8 mouse cellular contexts compared by ENCODE assay signal in genomic region chr5:143055501-143056125, GRCm38 (mm10). TPM values are rescaled to one million over a fixed set of nuclear protein-coding genes. Genes with fewer than 3 reads are reported as not detected.
DNase-seq lines count a peak whose midpoint lies in the region; ATAC-seq and TF ChIP-seq lines count a peak whose summit lies in the region.

No protein-coding gene starts in this region.

- H3K4me2 ChIP-seq in intestine, postnatal 0 days (replicated peaks; ENCODE audit: low read depth): no peak overlapping the region
- no peak overlapping the region for H3K4me2 ChIP-seq in hindbrain, embryonic 14.5 days (replicated peaks)
- H3K4me2 ChIP-seq in forebrain, embryonic 16.5 days (ENCODE audit: low read length): no peak overlapping the region

- peaks cover 10% of the 10 kb centered on the region; the same call in 1 of the 2 replicates for H3K36me3 ChIP-seq in intestine, postnatal 0 days (ENCODE audit: control insufficient read depth, insufficient read depth)
- peaks cover 11% of the 10 kb centered on the region for H3K36me3 ChIP-seq in hindbrain, embryonic 14.5 days (replicated peaks; ENCODE audit: control insufficient read depth, insufficient read depth)
- H3K36me3 ChIP-seq in forebrain, embryonic 16.5 days (ENCODE audit: control insufficient read depth, insufficient read depth): no peaks in the 10 kb centered on the region

- H3K4me1 ChIP-seq in intestine, postnatal 0 days (replicated peaks; ENCODE audit: control insufficient read depth, insufficient read depth, low read length): 0 out of 2 replicates have a peak, but pooled peaks cover 2% of the 10 kb centered on the region
- no peaks in the 10 kb centered on the region; the same call in 1 of the 2 replicates for H3K4me1 ChIP-seq in hindbrain, embryonic 14.5 days (replicated peaks; ENCODE audit: control insufficient read depth, insufficient read depth, low read length)
- H3K4me1 ChIP-seq in forebrain, embryonic 16.5 days (replicated peaks; ENCODE audit: control insufficient read depth, insufficient read depth, low read length): peaks cover 12% of the 10 kb centered on the region

- no peak overlapping the region for H3K4me3 ChIP-seq in intestine, postnatal 0 days (ENCODE audit: low read depth, low read length)
- H3K4me3 ChIP-seq in hindbrain, embryonic 14.5 days (replicated peaks; ENCODE audit: low read length): no peak overlapping the region
- no peak overlapping the region for H3K4me3 ChIP-seq in forebrain, embryonic 16.5 days (replicated peaks; ENCODE audit: low read length)

- H3K27ac ChIP-seq in intestine, postnatal 0 days (ENCODE audit: low read depth, low read length): peak overlapping the region; percentile 50
- H3K27ac ChIP-seq in hindbrain, embryonic 14.5 days: no peak overlapping the region
- H3K27ac ChIP-seq in forebrain, embryonic 16.5 days (ENCODE audit: low read length): no peak overlapping the region

- TF ChIP-seq CTCF in intestine, postnatal 0 days (IDR thresholded peaks at IDR 0.05; ENCODE audit: low read depth): no peak

- WGBS in intestine, postnatal 0 days: 58% methylated on average over 3 of the region's 3 CpGs
- 87% methylated on average over 3 of the region's 3 CpGs for WGBS in hindbrain, embryonic 14.5 days
- WGBS in forebrain, embryonic 16.5 days: 96% methylated on average over 3 of the region's 3 CpGs

- H3K9me3 ChIP-seq in intestine, postnatal 0 days (ENCODE audit: control insufficient read depth): no peaks in the 10 kb centered on the region
- H3K9me3 ChIP-seq in hindbrain, embryonic 14.5 days (ENCODE audit: control insufficient read depth, low read length): no peaks in the 10 kb centered on the region
- H3K9me3 ChIP-seq in forebrain, embryonic 16.5 days (ENCODE audit: control insufficient read depth, low read length): no peaks in the 10 kb centered on the region

- H3K27me3 ChIP-seq in intestine, postnatal 0 days (replicated peaks; ENCODE audit: control insufficient read depth, insufficient read depth, low read length): no peaks in the 10 kb centered on the region
- H3K27me3 ChIP-seq in hindbrain, embryonic 14.5 days (ENCODE audit: control insufficient read depth, insufficient read depth, low read length): no peaks in the 10 kb centered on the region
- no peaks in the 10 kb centered on the region for H3K27me3 ChIP-seq in forebrain, embryonic 16.5 days (replicated peaks; ENCODE audit: control insufficient read depth, insufficient read depth, low read length)

- no peak overlapping the region for H3K9ac ChIP-seq in intestine, postnatal 0 days (ENCODE audit: low read depth, low read length)
- no peak overlapping the region for H3K9ac ChIP-seq in hindbrain, embryonic 14.5 days
- no peak overlapping the region for H3K9ac ChIP-seq in forebrain, embryonic 16.5 days (replicated peaks; ENCODE audit: low read depth, low read length)

- no peak for ATAC-seq in intestine, postnatal 0 days
- ATAC-seq in hindbrain, embryonic 14.5 days (ENCODE audit: low FRiP score): no peak
- ATAC-seq in forebrain, embryonic 16.5 days: no peak

- peak; percentile 10 for DNase-seq in adrenal gland, postnatal 10 days
- DNase-seq in adrenal gland, postnatal 36 days: no peak
- DNase-seq in MEL-GATA-1-ER (ENCODE audit: extremely low read depth, low read depth): peak; percentile 99
- DNase-seq in lung, postnatal 25 days (ENCODE audit: low spot score): peak; percentile 75
- DNase-seq in hindbrain, embryonic 14.5 days (ENCODE audit: low spot score): no peak
- no peak for DNase-seq in neural tube, embryonic 10.5 days (ENCODE audit: extremely low spot score, low spot score)

RNA-seq across cellular contexts. Expression of gene Rnf216, which starts 57.2 kb away (rescaled TPM):
- total RNA-seq in adrenal gland, postnatal 10 days (2021): 10 to 100 TPM; 35.8 to 48.3 TPM
- 10 to 100 TPM; 38.4 to 48.7 TPM for total RNA-seq in adrenal gland, postnatal 36 days (2021)
- 16.9 and 20.6 TPM in 2 replicates for polyA plus RNA-seq in intestine, postnatal 0 days (2015; fragmentation: Nextera tagmentation; extraction: Ambion mirVana)
- 29.4 and 29.8 TPM in 2 replicates for polyA plus RNA-seq in hindbrain, embryonic 14.5 days (2014; fragmentation: Nextera tagmentation; extraction: Ambion mirVana)
- polyA plus RNA-seq in forebrain, embryonic 16.5 days (2015; fragmentation: Nextera tagmentation; extraction: Ambion mirVana): 36.5 and 43.0 TPM in 2 replicates

Comparison
In these comparisons a context has a peak if more than half of its experiments do, and no peak if none do; other contexts are left out.
1. DNase-seq: peak in adrenal gland, postnatal 10 days (single experiment), MEL-GATA-1-ER (single experiment) and lung, postnatal 25 days (single experiment); none in adrenal gland, postnatal 36 days (0 of 2), hindbrain, embryonic 14.5 days (single experiment) and neural tube, embryonic 10.5 days (single experiment).